Mouse (Mus musculus) midbrain, embryonic 14.5 days (tissue): ENCODE results near the gene Lamb1. TPM values are rescaled to one million over a fixed set of nuclear protein-coding genes. Genes with fewer than 3 reads are reported as not detected.
A peak's percentile ranks its signal among the peaks of the same experiment; 100 is the strongest.

Experiments
- ATAC-seq: fragments of 200-750 bp; cut with Nextera tagmentation; 2 replicates; pipeline ENCODE4 v1.8.0; 2017; ENCODE audit warnings: moderate number of reproducible peaks, moderate library complexity; ENCODE audit not compliant: low FRiP score, low TSS enrichment
- DNase-seq: peaks from one replicate; pipeline ENCODE4 v3.0.0-alpha.2; 2015
- H3K27ac ChIP-seq: fragments of 300-500 bp; sonication (generic); replicated peaks from 2 replicates; pipeline ENCODE4 v1.5.1; 2014; ENCODE audit warnings: mild to moderate bottlenecking, low read depth, low read length, moderate library complexity
- H3K27me3 ChIP-seq: fragments of 300-500 bp; sonication (generic); 2 replicates; pipeline ENCODE4 v1.6.1; 2014; ENCODE audit warnings: low read length, control low read depth, mixed read lengths; ENCODE audit not compliant: control insufficient read depth, insufficient read depth
- H3K36me3 ChIP-seq: fragments of 300-500 bp; sonication (generic); 2 replicates; pipeline ENCODE4 v1.6.1; 2014; ENCODE audit warnings: low read length, control low read depth; ENCODE audit not compliant: control insufficient read depth, insufficient read depth
- H3K4me1 ChIP-seq: fragments of 300-500 bp; sonication (generic); 2 replicates; pipeline ENCODE4 v1.6.1; 2014; ENCODE audit warnings: mild to moderate bottlenecking, antibody characterized with exemption, low read length, control low read depth; ENCODE audit not compliant: control insufficient read depth, insufficient read depth
- H3K4me2 ChIP-seq: fragments of 300-500 bp; sonication (generic); 2 replicates; pipeline ENCODE4 v1.6.1; 2014; ENCODE audit warnings: mild to moderate bottlenecking, low read length, moderate library complexity
- H3K4me3 ChIP-seq: fragments of 300-500 bp; sonication (generic); replicated peaks from 2 replicates; pipeline ENCODE4 v1.5.1; 2014; ENCODE audit warnings: low read depth, low read length
- H3K9ac ChIP-seq: fragments of 300-500 bp; sonication (generic); replicated peaks from 2 replicates; pipeline ENCODE4 v1.6.1; 2014; ENCODE audit warnings: mild to moderate bottlenecking, low read length, moderate library complexity
- H3K9me3 ChIP-seq: fragments of 300-500 bp; sonication (generic); 2 replicates; pipeline ENCODE4 v1.6.1; 2016; ENCODE audit warnings: low read length, control low read depth, mixed read lengths; ENCODE audit not compliant: control insufficient read depth
- WGBS: fragments of 180-500 bp; shearing (Covaris S2); extraction: QIAGEN DNeasy Blood & Tissue Kit; methylation state at CpG from one replicate; pipeline ENCODE4 v1.1.7; 2014; 5-methylcytosine and 5-hydroxymethylcytosine counted together
- polyA plus RNA-seq: library from polyadenylated mRNA; unstranded; fragments of >200 nt; fragmentation: Nextera tagmentation; extraction: Ambion mirVana; gene quantifications from 2 replicates; pipeline ENCODE4 v1.2.1, GENCODE M21; 2014

Gene Lamb1
- polyA plus RNA-seq, result 3.9 and 16.7 TPM in 2 replicates

DNA sequence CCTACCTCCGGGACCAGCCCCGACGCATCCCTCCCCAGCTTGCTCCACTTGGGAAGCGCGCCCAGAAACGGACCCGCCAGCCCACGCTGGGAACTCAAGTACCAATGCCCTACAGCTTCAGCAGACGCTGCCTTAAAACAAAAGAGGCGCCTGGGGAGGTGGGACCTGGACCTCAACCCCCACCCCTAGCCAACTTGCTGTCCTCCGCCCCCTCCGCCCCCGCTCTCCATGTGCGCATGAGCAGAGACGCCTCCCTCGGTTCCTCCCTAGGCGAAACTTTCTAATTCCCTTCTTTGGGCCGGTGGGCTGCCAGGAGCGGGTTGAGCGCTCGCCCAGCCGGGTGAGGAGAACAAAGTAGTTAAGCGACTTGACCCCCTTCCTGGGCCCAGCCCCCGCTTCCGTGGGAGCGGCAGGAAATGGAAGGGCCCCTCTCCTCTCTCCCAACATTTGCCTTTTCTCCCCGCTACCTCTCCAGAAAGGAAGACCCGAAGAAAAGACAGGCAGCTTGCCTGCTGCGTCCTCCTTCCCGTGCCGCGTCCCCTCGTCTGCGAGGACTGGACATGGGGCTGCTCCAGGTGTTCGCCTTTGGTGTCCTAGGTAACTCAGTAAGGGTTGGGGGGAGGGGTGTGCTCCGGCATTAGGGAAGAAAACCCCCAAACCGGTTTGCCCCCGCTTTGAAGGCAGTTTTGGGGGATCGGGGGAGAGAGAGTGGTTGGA, at the start of gene Lamb1:
Lamb1 (plus strand) TSS at position 230 of the 717 bp plus-strand sequence.
- Histone ChIP-seq H3K4me3 (peak within 1 kb of the TSS; percentile 39), H3K27ac (no peak within 1 kb of the TSS), H3K36me3 (no peaks in the 10 kb centered on the region), H3K9me3 (no peaks in the 10 kb centered on the region), H3K9ac (peak within 1 kb of the TSS; percentile 42; the same call in 1 of the 2 replicates), H3K4me2 (peak within 1 kb of the TSS; percentile 54), H3K27me3 (peaks cover 40% of the 10 kb centered on the region), H3K4me1 (peaks cover 6% of the 10 kb centered on the region; the same call in 1 of the 2 replicates)
- under 1% methylated on average over 39 of the region's 39 CpGs for WGBS
- DNase-seq (peak; percentile 37), ATAC-seq (peak; percentile 7; the same call in 1 of the 2 replicates)

DNA sequence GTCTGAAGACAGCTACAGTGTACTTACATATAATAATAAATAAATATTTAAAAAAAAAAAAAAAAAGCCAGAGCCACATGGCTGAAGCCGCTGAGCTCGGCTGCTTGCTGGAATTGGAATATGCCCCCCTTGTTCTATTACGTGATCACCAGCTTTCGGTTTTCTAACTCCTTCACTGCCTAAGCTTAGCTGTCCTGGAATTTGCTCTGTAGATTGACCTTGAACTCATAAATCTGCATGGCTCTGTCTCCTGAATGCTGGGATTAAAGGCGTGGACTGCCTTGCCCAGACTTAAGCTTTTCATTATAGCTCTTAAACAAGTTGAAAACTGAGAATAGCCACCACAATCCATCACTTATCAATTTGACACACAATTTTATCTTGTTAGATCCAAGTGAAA, 47.8 kb upstream of the Lamb1 start:
- Histone ChIP-seq H3K4me3 (no peak overlapping the region), H3K36me3 (no peaks in the 10 kb centered on the region), H3K9ac (no peak overlapping the region), H3K4me1 (no peaks in the 10 kb centered on the region), H3K9me3 (no peaks in the 10 kb centered on the region), H3K27ac (no peak overlapping the region), H3K4me2 (no peak overlapping the region), H3K27me3 (no peaks in the 10 kb centered on the region)
- no peak for ATAC-seq
- WGBS, result 85% methylated on average over 5 of the region's 5 CpGs
- DNase-seq, result no peak

DNA sequence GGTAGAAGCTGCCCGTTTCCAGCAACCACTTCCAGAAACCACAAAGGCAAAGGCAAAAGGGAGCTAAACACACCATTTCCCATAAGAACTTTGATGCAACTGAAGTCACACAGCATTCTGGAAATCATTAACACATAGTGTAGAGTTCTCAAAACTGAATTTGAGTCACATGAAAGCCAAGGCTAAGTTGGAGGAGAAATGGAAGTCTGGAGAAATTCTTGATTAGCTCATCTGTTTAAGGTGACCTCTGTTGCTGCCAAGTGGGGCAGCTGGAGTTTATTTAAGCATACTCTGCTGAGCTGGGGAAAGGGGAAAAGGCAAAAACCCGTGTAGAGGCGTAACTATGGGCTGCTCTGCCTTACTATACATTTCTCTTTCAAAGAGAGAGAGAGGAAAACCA, 46.3 kb upstream of the Lamb1 start:
- no peak for DNase-seq
- Histone ChIP-seq H3K36me3 (no peaks in the 10 kb centered on the region), H3K27ac (no peak overlapping the region), H3K9me3 (no peaks in the 10 kb centered on the region), H3K27me3 (no peaks in the 10 kb centered on the region), H3K9ac (no peak overlapping the region), H3K4me3 (no peak overlapping the region), H3K4me2 (no peak overlapping the region), H3K4me1 (no peaks in the 10 kb centered on the region)
- ATAC-seq, result no peak
- whole genome bisulfite sequencing, result 72% methylated on average over 3 of the region's 3 CpGs

DNA sequence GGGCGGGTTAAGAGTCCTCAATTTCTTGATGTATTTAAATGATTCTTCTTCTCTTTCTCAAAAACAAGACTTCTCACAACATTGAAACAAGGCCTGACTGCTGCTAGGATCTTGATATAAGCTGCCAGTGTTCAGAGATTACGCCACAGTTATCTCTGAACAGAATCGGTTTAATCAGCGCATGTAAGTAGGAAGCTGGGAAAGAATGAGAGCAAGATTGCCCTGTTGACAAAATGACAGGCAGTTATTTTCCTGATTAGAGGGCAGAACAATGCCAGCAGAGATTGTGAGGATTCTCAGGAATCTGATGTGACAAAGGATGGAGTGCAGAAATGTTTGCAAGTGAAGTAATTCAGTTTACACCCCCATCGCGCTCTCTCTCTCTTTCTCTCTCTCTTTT, 43.5 kb upstream of the Lamb1 start:
- Histone ChIP-seq H3K36me3 (no peaks in the 10 kb centered on the region), H3K4me2 (no peak overlapping the region), H3K9ac (no peak overlapping the region), H3K9me3 (no peaks in the 10 kb centered on the region), H3K4me3 (no peak overlapping the region), H3K4me1 (no peaks in the 10 kb centered on the region), H3K27ac (no peak overlapping the region), H3K27me3 (no peaks in the 10 kb centered on the region)
- ATAC-seq (no peak), DNase-seq (no peak)
- WGBS, result 83% methylated on average over 6 of the region's 6 CpGs

DNA sequence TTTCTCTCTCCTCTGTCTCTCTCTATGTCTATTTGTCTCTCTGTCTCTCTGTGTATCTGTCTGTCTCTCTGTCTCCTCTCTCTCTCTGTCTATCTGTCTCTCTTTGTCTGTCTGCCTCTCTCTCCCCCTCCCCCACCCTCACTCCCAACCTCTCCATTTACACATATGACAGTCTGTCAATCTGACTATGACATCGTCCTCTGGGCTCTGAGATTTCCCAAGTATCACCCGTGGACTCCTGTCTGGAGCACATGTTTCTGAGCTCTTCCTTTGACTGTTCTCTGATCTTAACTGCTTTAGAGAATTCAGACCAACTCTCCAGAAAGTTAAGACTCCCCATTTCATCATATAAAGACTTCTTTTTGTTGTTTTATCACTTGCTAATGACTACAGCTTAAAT, 42.8 kb upstream of the Lamb1 start:
- 26% methylated on average over 2 of the region's 2 CpGs for WGBS
- Histone ChIP-seq H3K9me3 (no peaks in the 10 kb centered on the region), H3K27me3 (no peaks in the 10 kb centered on the region), H3K36me3 (no peaks in the 10 kb centered on the region), H3K4me2 (no peak overlapping the region), H3K27ac (no peak overlapping the region), H3K4me1 (no peaks in the 10 kb centered on the region), H3K9ac (no peak overlapping the region), H3K4me3 (no peak overlapping the region)
- DNase-seq, result no peak
- no peak for ATAC-seq

DNA sequence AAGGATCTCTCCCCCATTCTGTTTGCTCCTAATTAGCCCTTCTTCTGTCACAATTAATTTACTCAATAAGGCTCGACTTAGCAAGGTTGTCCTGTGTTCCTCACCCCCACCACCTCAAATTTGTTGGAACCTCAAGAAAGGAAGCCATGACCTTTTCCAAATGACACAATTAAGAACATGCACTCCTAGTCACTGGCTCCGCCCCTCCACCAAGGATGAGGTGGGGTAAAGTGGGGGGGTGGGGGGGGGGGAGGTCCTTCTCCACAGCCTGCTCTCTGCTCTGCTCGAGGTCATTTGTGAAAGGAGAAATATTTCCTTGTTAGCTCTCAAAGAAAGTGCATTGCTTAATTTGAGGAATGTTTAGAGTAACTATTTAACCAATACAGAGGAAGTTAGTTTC, 42.3 kb upstream of the Lamb1 start:
- no peak overlapping the region for H3K27ac ChIP-seq
- no peak overlapping the region for H3K4me2 ChIP-seq
- ATAC-seq (no peak), DNase-seq (no peak)
- H3K4me1 ChIP-seq, result no peaks in the 10 kb centered on the region
- no peak overlapping the region for H3K9ac ChIP-seq
- no peak overlapping the region for H3K4me3 ChIP-seq
- H3K36me3 ChIP-seq, result no peaks in the 10 kb centered on the region
- H3K9me3 ChIP-seq, result no peaks in the 10 kb centered on the region
- H3K27me3 ChIP-seq, result no peaks in the 10 kb centered on the region
- WGBS, result 30% methylated on average over 3 of the region's 3 CpGs

DNA sequence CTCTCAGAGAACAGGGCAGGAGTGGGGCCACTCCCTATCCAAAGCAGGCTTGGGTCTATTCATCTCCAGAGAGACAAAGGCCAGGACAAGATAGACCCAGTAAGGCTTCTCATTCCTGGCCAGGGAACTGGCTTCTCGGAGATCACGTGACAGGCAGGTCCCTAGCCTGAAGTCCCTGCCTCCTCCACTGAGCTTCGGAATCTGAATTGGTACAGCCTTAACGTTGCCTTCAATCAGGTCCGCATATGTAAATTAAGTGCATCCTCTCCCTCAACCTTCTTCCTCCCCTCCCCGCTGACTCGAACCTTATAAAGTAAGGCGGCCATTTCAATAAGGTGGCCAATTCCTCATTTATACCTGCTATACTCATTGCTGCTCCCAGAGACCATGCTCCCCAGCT, 39.6 kb upstream of the Lamb1 start:
- H3K27me3 ChIP-seq, result no peaks in the 10 kb centered on the region
- H3K4me3 ChIP-seq, result no peak overlapping the region
- no peaks in the 10 kb centered on the region for H3K4me1 ChIP-seq
- DNase-seq (no peak), ATAC-seq (no peak)
- H3K9ac ChIP-seq, result no peak overlapping the region
- WGBS, result 39% methylated on average over 8 of the region's 8 CpGs
- H3K4me2 ChIP-seq, result no peak overlapping the region
- no peaks in the 10 kb centered on the region for H3K9me3 ChIP-seq
- H3K27ac ChIP-seq, result no peak overlapping the region
- no peaks in the 10 kb centered on the region for H3K36me3 ChIP-seq

DNA sequence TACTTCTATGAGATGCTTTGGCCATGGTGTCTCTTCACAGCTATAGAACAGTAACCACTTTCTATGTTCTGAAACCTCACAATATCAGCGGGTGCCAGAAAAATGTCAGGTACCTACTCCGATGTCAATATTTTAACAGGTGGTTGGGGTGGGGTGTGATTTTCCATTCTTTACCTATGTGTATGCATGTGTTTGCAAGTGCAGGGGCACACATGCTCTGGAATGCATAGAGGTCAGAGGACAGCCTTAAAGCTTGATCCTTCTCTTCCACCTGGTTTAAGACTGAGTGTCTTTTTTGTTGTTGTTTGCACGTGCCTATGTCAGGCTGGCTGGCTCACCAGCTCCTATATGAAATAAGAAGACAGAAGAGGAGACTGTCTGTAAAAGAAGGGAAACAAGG, 37.9 kb upstream of the Lamb1 start:
- 90% methylated on average over 3 of the region's 3 CpGs for WGBS
- H3K4me2 ChIP-seq, result no peak overlapping the region

DNA sequence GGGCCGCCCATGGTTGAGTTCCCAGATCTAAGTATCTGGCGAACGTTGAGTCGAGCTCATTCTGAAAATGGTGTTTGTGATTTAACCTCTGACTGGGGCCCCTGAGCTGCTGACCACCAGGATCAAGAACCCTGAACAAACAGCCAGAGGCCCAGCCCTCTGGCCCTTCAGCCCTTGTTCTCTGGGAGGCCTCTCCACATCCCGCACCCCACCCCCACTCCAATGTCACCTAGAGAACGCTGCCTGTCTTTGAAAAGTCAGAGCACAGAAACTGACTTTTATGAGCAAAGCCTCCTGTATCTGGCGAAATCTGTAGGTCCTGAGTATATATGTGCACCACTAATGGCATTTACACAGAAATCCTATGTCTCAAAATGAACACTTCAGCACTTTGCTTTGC, 36.2 kb upstream of the Lamb1 start:
- WGBS, result 66% methylated on average over 7 of the region's 7 CpGs
- Histone ChIP-seq H3K36me3 (no peaks in the 10 kb centered on the region), H3K4me2 (no peak overlapping the region), H3K4me1 (no peaks in the 10 kb centered on the region), H3K4me3 (no peak overlapping the region), H3K9me3 (no peaks in the 10 kb centered on the region), H3K9ac (no peak overlapping the region), H3K27me3 (no peaks in the 10 kb centered on the region), H3K27ac (no peak overlapping the region)
- ATAC-seq (no peak), DNase-seq (no peak)

More for the DNA sequence above, 37.9 kb upstream of the Lamb1 start:
- Histone ChIP-seq H3K36me3 (no peaks in the 10 kb centered on the region), H3K4me1 (no peaks in the 10 kb centered on the region), H3K4me3 (no peak overlapping the region), H3K9ac (no peak overlapping the region), H3K27ac (no peak overlapping the region), H3K9me3 (no peaks in the 10 kb centered on the region), H3K27me3 (no peaks in the 10 kb centered on the region)
- no peak for ATAC-seq
- DNase-seq, result no peak
